Mouse (Mus musculus) kidney, embryonic 14.5 days (tissue): ENCODE data around the gene Spock1. TPM values are rescaled to one million over a fixed set of nuclear protein-coding genes. Genes with fewer than 3 reads are reported as not detected.

Experiments
- ATAC-seq: fragments of 200-750 bp; cut with Nextera tagmentation; 2 replicates; pipeline ENCODE4 v1.8.0; 2017; ENCODE audit warnings: moderate number of reproducible peaks, mild to moderate bottlenecking, moderate TSS enrichment, moderate library complexity; ENCODE audit not compliant: low FRiP score, low TSS enrichment
- H3K27ac ChIP-seq: fragments of 300-500 bp; sonication (generic); 2 replicates; pipeline ENCODE4 v1.5.1; 2014; ENCODE audit warnings: low read depth, mild to moderate bottlenecking, low read length, moderate library complexity, mixed read lengths
- H3K27me3 ChIP-seq: fragments of 300-500 bp; sonication (generic); 2 replicates; pipeline ENCODE4 v1.6.1; 2014; ENCODE audit warnings: mild to moderate bottlenecking, low read length; ENCODE audit not compliant: control insufficient read depth, insufficient read depth
- H3K36me3 ChIP-seq: fragments of 300-500 bp; sonication (generic); 2 replicates; pipeline ENCODE4 v1.6.1; 2014; ENCODE audit warnings: low read length, mixed read lengths; ENCODE audit not compliant: control insufficient read depth, insufficient read depth
- H3K4me1 ChIP-seq: fragments of 300-500 bp; sonication (generic); 2 replicates; pipeline ENCODE4 v1.6.1; 2014; ENCODE audit warnings: low read length, mixed read lengths; ENCODE audit not compliant: control insufficient read depth, insufficient read depth
- H3K4me2 ChIP-seq: fragments of 300-500 bp; sonication (generic); replicated peaks from 2 replicates; pipeline ENCODE4 v1.6.1; 2014; ENCODE audit warnings: low read depth, mild to moderate bottlenecking, low read length
- H3K4me3 ChIP-seq: fragments of 300-500 bp; sonication (generic); 2 replicates; pipeline ENCODE4 v1.5.1; 2014; ENCODE audit warnings: mild to moderate bottlenecking, low read length
- H3K9ac ChIP-seq: fragments of 300-500 bp; sonication (generic); 2 replicates; pipeline ENCODE4 v1.6.1; 2014; ENCODE audit warnings: low read depth, mild to moderate bottlenecking, low read length, moderate library complexity
- H3K9me3 ChIP-seq: fragments of 300-500 bp; sonication (generic); 2 replicates; pipeline ENCODE4 v1.6.1; 2016; ENCODE audit warnings: low read length; ENCODE audit not compliant: control insufficient read depth
- WGBS: fragments of 180-500 bp; shearing (Covaris S2); extraction: QIAGEN DNeasy Blood & Tissue Kit; methylation state at CpG from one replicate; pipeline ENCODE4 v1.1.7; 2014; 5-methylcytosine and 5-hydroxymethylcytosine counted together
- polyA plus RNA-seq: library from polyadenylated mRNA; unstranded; fragments of >200 nt; fragmentation: Nextera tagmentation; extraction: Ambion mirVana; gene quantifications from 2 replicates; pipeline ENCODE4 v1.2.1, GENCODE M21; 2014

Gene Spock1
- polyA plus RNA-seq, 1 experiment from 2014 or later, result 0.50 TPM

GRCm38 (mm10) chr13:57685201-57685600, 222.9 kb downstream of the Spock1 start:
- Histone ChIP-seq H3K27ac (no peak overlapping the region), H3K9me3 (no peaks in the 10 kb centered on the region), H3K27me3 (no peaks in the 10 kb centered on the region), H3K4me1 (no peaks in the 10 kb centered on the region), H3K4me3 (no peak overlapping the region), H3K36me3 (no peaks in the 10 kb centered on the region), H3K9ac (no peak overlapping the region), H3K4me2 (no peak overlapping the region)
- 78% methylated on average over 11 of the region's 11 CpGs for WGBS
- no peak for ATAC-seq

- no peak overlapping the region for H3K9ac ChIP-seq
- no peaks in the 10 kb centered on the region for H3K27me3 ChIP-seq
- 87% methylated on average over 2 of the region's 2 CpGs for WGBS
- H3K4me3 ChIP-seq, result no peak overlapping the region
- H3K4me2 ChIP-seq, result no peak overlapping the region
- no peaks in the 10 kb centered on the region for H3K4me1 ChIP-seq
- H3K27ac ChIP-seq, result no peak overlapping the region
- H3K9me3 ChIP-seq, result no peaks in the 10 kb centered on the region
- no peak for ATAC-seq
- no peaks in the 10 kb centered on the region for H3K36me3 ChIP-seq
These were observed 228.5 kb downstream of the Spock1 start for GRCm38 (mm10) chr13:57679591-57679990.

DNA sequence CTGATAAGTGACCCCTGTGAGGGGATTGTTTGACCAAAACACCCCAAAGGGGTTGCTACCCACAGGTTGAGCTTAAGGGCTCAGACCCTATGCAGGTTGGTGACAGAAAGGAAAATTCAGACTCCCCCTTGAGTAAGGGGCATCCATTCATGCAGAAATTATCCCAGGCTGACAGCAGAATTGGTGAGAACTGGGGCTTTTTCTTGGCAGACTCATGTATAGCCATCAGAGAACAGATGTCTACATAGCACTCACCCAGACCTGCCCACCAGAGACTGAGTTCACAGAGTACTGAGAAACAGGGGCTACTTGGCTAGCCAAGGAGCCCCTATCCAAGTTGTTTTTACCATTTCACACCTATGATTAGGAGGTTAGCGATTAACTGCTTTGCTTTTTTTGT, 231.3 kb downstream of the Spock1 start:
- H3K36me3 ChIP-seq, result no peaks in the 10 kb centered on the region
- no peaks in the 10 kb centered on the region for H3K9me3 ChIP-seq
- no peaks in the 10 kb centered on the region for H3K4me1 ChIP-seq
- no peak overlapping the region for H3K4me2 ChIP-seq
- H3K9ac ChIP-seq, result no peak overlapping the region
- ATAC-seq, result no peak
- H3K27ac ChIP-seq, result no peak overlapping the region
- no peaks in the 10 kb centered on the region for H3K27me3 ChIP-seq
- 86% methylated on average over 1 of the region's 1 CpGs for WGBS
- H3K4me3 ChIP-seq, result no peak overlapping the region

DNA sequence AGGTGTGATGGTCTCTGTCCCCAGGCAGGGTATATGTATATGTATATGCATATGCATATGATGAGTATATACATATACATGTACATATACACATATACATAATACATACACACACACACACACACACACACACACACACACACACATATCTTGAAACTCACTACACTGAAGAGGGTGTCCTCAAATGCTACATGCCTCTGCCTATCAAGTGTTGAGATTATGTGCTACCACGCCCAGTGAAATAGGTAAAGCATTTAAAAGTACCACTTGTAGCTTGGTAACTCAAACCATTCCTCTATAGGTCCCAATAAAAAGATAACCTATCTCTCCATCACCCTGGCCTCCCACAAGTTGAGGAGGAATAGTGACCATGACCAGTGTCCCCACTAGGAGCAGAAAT, 234.7 kb downstream of the Spock1 start:
- Histone ChIP-seq H3K27ac (no peak overlapping the region), H3K9me3 (no peaks in the 10 kb centered on the region), H3K36me3 (no peaks in the 10 kb centered on the region), H3K4me3 (no peak overlapping the region), H3K9ac (no peak overlapping the region), H3K4me2 (no peak overlapping the region), H3K27me3 (no peaks in the 10 kb centered on the region), H3K4me1 (no peaks in the 10 kb centered on the region)
- 97% methylated on average over 1 of the region's 1 CpGs for WGBS
- no peak for ATAC-seq

DNA sequence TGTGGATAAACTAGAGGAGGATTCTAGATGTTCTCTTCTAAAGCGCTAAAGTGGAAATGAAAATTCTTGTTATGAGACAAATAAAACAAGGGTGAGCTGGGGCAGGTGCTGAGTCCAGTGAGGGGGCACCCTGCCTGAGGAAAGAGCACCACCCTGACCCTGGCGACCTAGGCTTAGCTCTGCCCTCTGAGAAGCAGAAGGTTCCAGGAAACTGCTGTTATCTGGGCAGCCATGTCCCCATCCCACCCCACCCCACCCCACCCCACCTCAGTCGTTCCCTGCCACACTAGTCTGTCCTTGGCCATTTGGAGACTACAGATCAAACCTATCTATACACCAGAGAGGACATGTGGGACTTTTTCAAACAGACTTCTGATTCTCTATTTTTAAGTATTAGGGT, 235.4 kb downstream of the Spock1 start:
- Histone ChIP-seq H3K4me2 (no peak overlapping the region), H3K4me1 (no peaks in the 10 kb centered on the region), H3K27ac (no peak overlapping the region), H3K27me3 (no peaks in the 10 kb centered on the region), H3K9me3 (no peaks in the 10 kb centered on the region), H3K4me3 (no peak overlapping the region), H3K36me3 (no peaks in the 10 kb centered on the region), H3K9ac (no peak overlapping the region)
- 77% methylated on average over 3 of the region's 3 CpGs for WGBS
- no peak for ATAC-seq

DNA sequence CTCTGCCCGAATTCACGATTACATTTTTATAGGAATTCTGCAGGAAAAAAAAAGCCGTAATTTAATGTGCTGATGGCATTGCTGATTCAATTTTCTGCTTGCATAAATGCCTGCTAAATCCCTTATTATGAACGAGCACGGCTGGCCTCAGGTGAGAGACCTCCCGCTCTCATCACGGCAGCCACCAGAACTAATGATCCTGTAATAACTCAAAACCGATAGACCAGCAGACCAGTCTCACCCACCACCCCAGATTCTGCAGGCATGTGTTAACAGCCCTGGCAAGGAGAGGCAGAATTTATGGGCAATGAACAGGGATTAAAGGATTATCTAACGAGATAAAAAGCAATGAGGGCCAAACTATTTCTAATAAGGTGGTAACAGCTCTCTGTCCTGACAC, 236.2 kb downstream of the Spock1 start:
- H3K4me3 ChIP-seq, result no peak overlapping the region
- H3K27ac ChIP-seq, result no peak overlapping the region
- WGBS, result 58% methylated on average over 9 of the region's 9 CpGs
- no peak overlapping the region for H3K4me2 ChIP-seq
- H3K36me3 ChIP-seq, result no peaks in the 10 kb centered on the region
- no peak overlapping the region for H3K9ac ChIP-seq
- H3K27me3 ChIP-seq, result no peaks in the 10 kb centered on the region
- no peak for ATAC-seq
- H3K9me3 ChIP-seq, result no peaks in the 10 kb centered on the region
- no peaks in the 10 kb centered on the region for H3K4me1 ChIP-seq

GRCm38 (mm10) chr13:57671322-57671721, 236.8 kb downstream of the Spock1 start:
- WGBS, result 85% methylated on average over 5 of the region's 5 CpGs
- H3K36me3 ChIP-seq, result no peaks in the 10 kb centered on the region
- H3K9me3 ChIP-seq, result no peaks in the 10 kb centered on the region
- ATAC-seq, result no peak
- H3K4me3 ChIP-seq, result no peak overlapping the region
- no peaks in the 10 kb centered on the region for H3K27me3 ChIP-seq
- no peak overlapping the region for H3K4me2 ChIP-seq
- H3K27ac ChIP-seq, result no peak overlapping the region
- no peaks in the 10 kb centered on the region for H3K4me1 ChIP-seq
- H3K9ac ChIP-seq, result no peak overlapping the region

- no peak for ATAC-seq
- H3K4me2 ChIP-seq, result no peak overlapping the region
- no peak overlapping the region for H3K9ac ChIP-seq
- no peaks in the 10 kb centered on the region for H3K9me3 ChIP-seq
- no peak overlapping the region for H3K4me3 ChIP-seq
- H3K27me3 ChIP-seq, result no peaks in the 10 kb centered on the region
- no peaks in the 10 kb centered on the region for H3K4me1 ChIP-seq
- H3K27ac ChIP-seq, result no peak overlapping the region
- WGBS, result 49% methylated on average over 3 of the region's 3 CpGs
- H3K36me3 ChIP-seq, result no peaks in the 10 kb centered on the region
These were observed 240.5 kb downstream of the Spock1 start for GRCm38 (mm10) chr13:57667621-57668020.

GRCm38 (mm10) chr13:57666173-57666842, 241.8 kb downstream of the Spock1 start:
- no peaks in the 10 kb centered on the region for H3K4me1 ChIP-seq
- H3K36me3 ChIP-seq, result no peaks in the 10 kb centered on the region
- no peaks in the 10 kb centered on the region for H3K9me3 ChIP-seq
- H3K4me2 ChIP-seq, result no peak overlapping the region
- H3K4me3 ChIP-seq, result no peak overlapping the region
- peak; percentile 64 for ATAC-seq
- WGBS, result 53% methylated on average over 9 of the region's 9 CpGs
- no peak overlapping the region for H3K9ac ChIP-seq
- no peak overlapping the region for H3K27ac ChIP-seq
- no peaks in the 10 kb centered on the region for H3K27me3 ChIP-seq
